Mouse (Mus musculus) CH12.LX (cell line): ENCODE measurements around the gene Cacna2d4.

Experiments
- BHLHE40 ChIP-seq: IDR thresholded peaks from 2 replicates; pipeline ENCODE4 v1.6.1; 2011; ENCODE audit warnings: mild to moderate bottlenecking, low read depth, low read length, improper control_type of control experiment
- CTCF ChIP-seq, 2 experiments: IDR thresholded peaks in 1 of 2; conservative IDR thresholded peaks in 1 of 2; 2 replicates each; pipeline ENCODE4 v1.5.1; 2011 to 2012; ENCODE audit warnings: low read depth in 2 of 2, low read length in 2 of 2, improper control_type of control experiment in 1 of 2, inconsistent platforms in 1 of 2, mild to moderate bottlenecking in 1 of 2, moderate library complexity in 1 of 2
- MAX ChIP-seq: IDR thresholded peaks from 2 replicates; pipeline ENCODE4 v1.6.1; 2011; ENCODE audit warnings: low read length, improper control_type of control experiment
- POLR2A ChIP-seq: IDR thresholded peaks from 2 replicates; pipeline ENCODE4 v1.6.1; 2011; ENCODE audit warnings: low read depth, mild to moderate bottlenecking, improper control_type of control experiment, low read length
- ZKSCAN1 ChIP-seq: IDR thresholded peaks from 2 replicates; pipeline ENCODE4 v1.6.1; 2012; ENCODE audit warnings: low read depth, inconsistent platforms, low read length, improper control_type of control experiment, borderline replicate concordance

DNA sequence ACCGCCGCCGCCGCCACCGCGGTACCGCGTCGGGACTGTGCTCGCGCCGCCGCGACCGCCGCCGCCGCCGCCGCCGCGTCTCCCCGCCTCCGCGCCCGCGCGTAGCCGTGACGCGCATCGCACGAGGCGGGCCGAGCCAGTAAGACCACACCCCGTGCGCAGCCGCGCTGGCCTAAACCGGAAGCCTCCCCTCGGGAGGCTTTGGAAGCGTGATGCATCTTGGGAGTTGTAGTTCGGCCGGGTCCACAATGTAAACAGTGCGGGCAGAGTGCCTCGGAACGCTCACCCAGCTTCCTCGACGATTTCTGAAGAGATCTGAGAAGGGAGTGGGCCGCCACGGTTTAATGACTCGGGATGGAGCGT is 152.3 kb downstream of the Cacna2d4 start:
- TF ChIP-seq ZKSCAN1 = no peak
- TF ChIP-seq BHLHE40 = peak; percentile 70
- no peak for TF ChIP-seq CTCF (conservative IDR thresholded peaks at IDR 0.05 in 1 of 2, IDR thresholded peaks at IDR 0.05 in 1 of 2; ENCODE audit: low read depth in 2 of 2, low read length in 2 of 2)
- TF ChIP-seq POLR2A = peak; percentile 67
- peak; percentile 65; the same call in 1 of the 2 replicates for TF ChIP-seq MAX
